Mouse (Mus musculus): ENCODE measurements around the gene Mrpl24. TPM values are rescaled to one million over a fixed set of nuclear protein-coding genes. Genes with fewer than 3 reads are reported as not detected.
A peak's percentile ranks its signal among the peaks of the same experiment; 100 is the strongest.
"Not testable (repeated sequence)": the region's sequence is repeated elsewhere in the genome, so short reads cannot be mapped to it uniquely, and the experiment has no call there.

Gene Mrpl24
- polyA plus RNA-seq (2016; fragmentation: Nextera tagmentation; extraction: Ambion mirVana): 71.4 and 72.9 TPM in 2 replicates

DNA sequence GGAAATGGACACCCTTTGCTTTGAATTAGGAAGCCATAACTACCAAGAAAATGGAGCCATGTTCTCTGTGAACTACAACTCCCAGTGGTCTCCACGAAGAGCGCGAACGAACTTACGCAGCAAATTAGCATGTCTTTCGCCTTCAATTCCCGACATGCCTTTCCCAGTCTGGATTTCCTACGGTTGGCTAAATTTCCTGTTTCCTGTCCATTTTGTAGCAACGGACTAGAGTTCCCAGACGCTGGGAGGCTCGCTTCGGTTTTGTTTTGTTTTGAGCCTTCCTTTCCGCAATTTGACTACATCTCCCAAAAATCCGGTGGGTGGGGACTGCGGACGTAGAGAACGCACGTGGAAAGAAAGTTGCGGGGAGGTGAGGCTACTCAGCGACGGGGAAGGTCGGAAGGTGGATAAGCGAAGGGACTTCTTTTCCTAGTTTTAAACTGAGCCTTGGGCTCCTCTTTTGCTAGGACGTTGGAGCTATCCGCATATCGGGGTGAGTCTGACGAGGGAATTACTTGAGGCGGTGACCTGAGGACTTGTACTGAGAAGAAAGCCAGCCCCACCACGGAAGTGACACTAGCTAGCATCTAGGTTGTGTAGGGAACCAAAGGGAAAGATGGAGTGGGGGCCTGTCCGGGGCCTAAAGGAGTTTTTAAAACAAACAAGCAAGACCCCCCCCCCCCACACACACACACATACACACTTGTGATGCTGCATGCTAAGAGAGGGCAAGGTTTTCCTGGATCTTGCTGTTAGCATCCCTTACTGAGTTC lies at the start of gene Mrpl24:
Gene Mrpl24 (plus strand): TSS at position 171 of the 773 bp plus-strand sequence.
- H3K9ac ChIP-seq: peak within 1 kb of the TSS; percentile 67
- peaks cover 57% of the 10 kb centered on the region for H3K36me3 ChIP-seq
- peak; percentile 72 for ATAC-seq (ENCODE audit: insufficient number of reproducible peaks, insufficient read depth, low FRiP score, low TSS enrichment)
- H3K27me3 ChIP-seq: no peaks in the 10 kb centered on the region
- H3K4me2 ChIP-seq (replicated peaks): peak within 1 kb of the TSS; percentile 63
- WGBS: under 1% methylated on average over 30 of the region's 30 CpGs
- H3K4me1 ChIP-seq: 0 out of 2 replicates have a peak, but pooled peaks cover 10% of the 10 kb centered on the region
- H3K27ac ChIP-seq: peak within 1 kb of the TSS; percentile 87
- no peaks in the 10 kb centered on the region for H3K9me3 ChIP-seq
- H3K4me3 ChIP-seq: peak within 1 kb of the TSS; percentile 65

DNA sequence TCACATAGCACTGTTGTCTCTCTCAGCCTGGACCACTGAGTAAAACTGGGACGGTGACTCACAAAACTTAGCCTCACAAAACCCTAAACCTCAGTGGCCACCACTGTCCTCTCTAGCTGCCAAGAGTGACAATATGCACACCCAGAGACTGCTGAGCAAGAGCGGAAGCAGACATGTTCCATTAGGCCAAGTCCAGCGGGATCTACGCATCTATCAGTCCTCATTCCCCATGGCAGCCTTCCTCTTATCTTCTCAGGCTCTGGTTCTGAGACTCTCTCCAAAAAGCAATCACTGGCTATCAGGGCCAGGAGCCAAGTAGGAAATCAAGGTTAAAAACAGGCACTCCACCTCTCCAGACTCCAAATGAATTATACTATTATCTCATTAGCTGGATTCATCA lies 41.6 kb upstream of the Mrpl24 start:
- H3K36me3 ChIP-seq: peaks cover 25% of the 10 kb centered on the region
- no peak overlapping the region for H3K4me2 ChIP-seq (replicated peaks)
- no peaks in the 10 kb centered on the region for H3K9me3 ChIP-seq
- no peaks in the 10 kb centered on the region for H3K27me3 ChIP-seq
- ATAC-seq (ENCODE audit: insufficient number of reproducible peaks, insufficient read depth, low FRiP score, low TSS enrichment): no peak
- no peak overlapping the region for H3K27ac ChIP-seq
- no peak overlapping the region for H3K4me3 ChIP-seq
- WGBS: 96% methylated on average over 4 of the region's 4 CpGs
- H3K9ac ChIP-seq: no peak overlapping the region
- H3K4me1 ChIP-seq: no peaks in the 10 kb centered on the region

DNA sequence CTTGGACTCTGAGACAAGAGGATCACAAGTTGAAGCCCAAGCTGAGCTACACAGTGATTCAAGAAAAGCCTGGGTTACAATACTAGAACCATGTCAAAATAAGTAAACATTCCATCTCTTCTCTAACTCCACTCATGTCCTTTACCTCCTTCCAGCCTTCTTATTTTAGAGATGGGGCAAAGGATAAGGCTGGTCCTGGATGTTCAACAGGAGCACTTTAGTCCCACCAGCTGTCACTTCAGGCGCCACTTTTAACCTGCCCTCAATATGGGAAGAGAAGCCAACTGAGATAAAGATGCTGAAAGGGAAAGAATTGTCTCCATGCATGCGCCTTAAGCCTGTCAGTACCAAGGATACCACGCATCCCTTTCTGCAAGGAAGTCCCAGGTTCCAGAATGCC lies 35.0 kb upstream of the Mrpl24 start:
- H3K4me1 ChIP-seq: peaks cover 13% of the 10 kb centered on the region
- H3K4me2 ChIP-seq (replicated peaks): peak overlapping the region; percentile 83
- ATAC-seq (ENCODE audit: insufficient number of reproducible peaks, insufficient read depth, low FRiP score, low TSS enrichment): no peak
- H3K27ac ChIP-seq: peak overlapping the region; percentile 91; the same call in 1 of the 2 replicates
- no peaks in the 10 kb centered on the region for H3K27me3 ChIP-seq
- H3K4me3 ChIP-seq: peak overlapping the region; percentile 100
- peak overlapping the region; percentile 98 for H3K9ac ChIP-seq
- no peaks in the 10 kb centered on the region for H3K9me3 ChIP-seq
- 0% methylated on average over 3 of the region's 3 CpGs for WGBS
- peaks cover 10% of the 10 kb centered on the region for H3K36me3 ChIP-seq

DNA sequence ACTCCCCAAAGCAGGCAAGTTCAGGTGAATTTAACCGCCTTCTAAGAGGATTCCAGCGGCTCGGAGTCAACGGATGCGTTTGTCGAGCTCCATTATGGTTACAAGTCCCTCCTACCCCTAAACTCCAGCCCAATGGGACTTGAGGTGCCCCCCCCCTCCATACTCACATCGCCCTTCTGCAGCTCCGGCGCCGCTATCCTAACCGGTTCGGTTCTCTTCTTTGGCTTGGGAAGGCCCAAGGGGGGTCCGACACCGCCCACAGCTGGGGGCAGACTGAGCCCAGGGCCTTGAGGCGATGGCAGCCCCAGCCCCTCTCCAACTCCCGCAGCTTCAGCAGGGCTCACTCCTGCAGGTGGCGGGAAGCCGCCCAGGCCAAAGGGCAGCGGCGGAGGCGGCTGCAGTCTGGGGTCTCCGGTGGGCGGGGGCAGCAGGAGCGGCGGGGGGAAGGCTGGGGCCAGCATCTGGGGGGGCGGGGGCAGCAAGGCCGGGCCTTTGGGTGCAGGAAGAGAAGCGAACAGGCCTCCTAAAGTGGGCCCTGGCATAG lies 34.5 kb upstream of the Mrpl24 start:
- H3K27me3 ChIP-seq: no peaks in the 10 kb centered on the region
- no peaks in the 10 kb centered on the region for H3K9me3 ChIP-seq
- H3K4me1 ChIP-seq: peaks cover 13% of the 10 kb centered on the region
- H3K4me3 ChIP-seq: peak overlapping the region; percentile 100
- ATAC-seq (ENCODE audit: insufficient number of reproducible peaks, insufficient read depth, low FRiP score, low TSS enrichment): peak; percentile 6
- peaks cover 10% of the 10 kb centered on the region for H3K36me3 ChIP-seq
- peak overlapping the region; percentile 83 for H3K4me2 ChIP-seq (replicated peaks)
- peak overlapping the region; percentile 98 for H3K9ac ChIP-seq
- under 1% methylated on average over 28 of the region's 28 CpGs for WGBS
- H3K27ac ChIP-seq: peak overlapping the region; percentile 91

DNA sequence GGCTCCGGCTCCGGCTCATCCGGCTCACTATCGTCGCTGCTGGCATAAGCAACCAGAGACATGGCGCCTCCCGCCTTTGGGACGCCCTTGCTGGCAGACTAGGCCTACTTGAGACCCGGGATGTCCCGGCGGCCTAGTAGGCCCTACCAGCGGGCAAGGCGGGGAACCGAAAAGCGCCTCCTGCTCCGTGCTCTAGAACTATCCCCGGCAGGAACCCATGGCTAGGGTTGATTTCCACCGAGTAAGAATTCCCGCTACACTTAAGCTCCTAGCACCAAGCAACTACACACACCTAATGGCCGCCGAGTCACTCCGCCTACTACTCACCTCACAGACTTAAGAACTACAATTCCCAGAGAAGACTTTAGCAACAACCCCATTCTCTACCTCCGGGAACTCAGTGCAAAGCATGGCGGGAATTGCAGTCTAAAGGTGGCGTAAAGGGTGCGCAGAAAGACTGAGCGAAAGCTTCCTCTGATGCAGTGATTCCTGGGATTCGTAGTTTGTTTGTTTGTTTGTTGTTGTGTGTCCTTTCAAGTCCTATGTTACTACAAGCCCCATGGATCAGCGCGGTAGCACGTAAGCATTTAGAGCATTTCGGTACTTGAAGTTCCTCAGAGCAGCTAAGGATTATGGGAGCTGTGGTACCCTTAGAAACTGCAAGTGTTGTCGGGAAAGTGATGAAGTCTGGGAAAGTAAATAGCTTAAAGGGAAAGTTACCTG lies 33.9 kb upstream of the Mrpl24 start, which contains the start of gene Prcc:
Gene Prcc (minus strand): TSS at position 328 of the 723 bp plus-strand sequence.
- no peaks in the 10 kb centered on the region for H3K9me3 ChIP-seq
- H3K27ac ChIP-seq: peak within 1 kb of the TSS; percentile 91
- H3K27me3 ChIP-seq: no peaks in the 10 kb centered on the region
- H3K9ac ChIP-seq: peak within 1 kb of the TSS; percentile 98
- H3K36me3 ChIP-seq: peaks cover 5% of the 10 kb centered on the region
- H3K4me1 ChIP-seq: peaks cover 13% of the 10 kb centered on the region
- under 1% methylated on average over 33 of the region's 33 CpGs for WGBS
- H3K4me3 ChIP-seq: peak within 1 kb of the TSS; percentile 100
- ATAC-seq (ENCODE audit: insufficient number of reproducible peaks, insufficient read depth, low FRiP score, low TSS enrichment): peak; percentile 97
- peak within 1 kb of the TSS; percentile 83 for H3K4me2 ChIP-seq (replicated peaks)

DNA sequence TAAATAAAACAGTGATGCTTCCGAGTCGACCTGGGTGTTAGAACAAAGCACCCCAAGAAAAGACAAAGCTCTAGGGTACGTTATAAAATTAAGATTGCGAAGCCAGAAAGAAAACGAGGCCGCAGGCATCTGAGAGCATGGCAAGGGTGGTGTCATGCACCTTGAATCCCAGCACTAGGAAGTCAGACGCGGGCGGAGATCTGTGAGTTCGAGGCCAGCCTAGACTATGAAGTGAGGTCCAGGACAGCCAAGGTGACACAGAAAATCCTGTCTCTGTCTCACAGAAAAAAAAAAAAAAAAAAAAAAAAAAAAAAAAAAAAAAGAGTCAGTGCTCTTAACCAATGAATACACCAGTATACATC lies 33.3 kb upstream of the Mrpl24 start:
- H3K4me1 ChIP-seq: peaks cover 13% of the 10 kb centered on the region
- peak overlapping the region; percentile 100 for H3K4me3 ChIP-seq
- H3K4me2 ChIP-seq (replicated peaks): peak overlapping the region; percentile 38
- no peaks in the 10 kb centered on the region for H3K27me3 ChIP-seq
- no peak; the same call in 1 of the 2 replicates for ATAC-seq (ENCODE audit: insufficient number of reproducible peaks, insufficient read depth, low FRiP score, low TSS enrichment)
- H3K9ac ChIP-seq: no peak overlapping the region
- no peaks in the 10 kb centered on the region for H3K9me3 ChIP-seq
- no peaks in the 10 kb centered on the region for H3K36me3 ChIP-seq
- WGBS: 17% methylated on average over 10 of the region's 10 CpGs
- no peak overlapping the region for H3K27ac ChIP-seq

DNA sequence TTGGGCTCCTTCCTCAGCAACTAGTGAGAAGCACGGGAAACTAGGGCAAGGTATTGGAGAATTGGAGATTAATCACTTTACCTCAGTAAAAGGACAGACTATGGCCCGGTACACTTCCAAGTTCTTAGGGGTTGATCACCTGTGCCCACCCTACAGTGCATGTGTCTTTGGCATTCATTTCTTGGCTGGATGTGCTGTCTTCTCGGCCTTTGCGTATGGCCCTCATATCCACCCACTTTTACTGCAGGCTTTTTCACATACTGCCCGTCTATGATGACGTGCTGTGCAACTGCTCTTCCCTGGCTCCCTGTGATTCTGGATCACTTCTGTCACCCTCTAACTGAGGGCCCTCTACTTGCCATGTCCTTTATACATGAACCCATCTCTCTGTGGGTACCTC lies 32.9 kb upstream of the Mrpl24 start:
- no peak overlapping the region for H3K27ac ChIP-seq
- H3K4me1 ChIP-seq: peaks cover 13% of the 10 kb centered on the region
- no peaks in the 10 kb centered on the region for H3K36me3 ChIP-seq
- no peak for ATAC-seq (ENCODE audit: insufficient number of reproducible peaks, insufficient read depth, low FRiP score, low TSS enrichment)
- peak overlapping the region; percentile 38 for H3K4me2 ChIP-seq (replicated peaks)
- 87% methylated on average over 6 of the region's 6 CpGs for WGBS
- no peaks in the 10 kb centered on the region for H3K27me3 ChIP-seq
- H3K9ac ChIP-seq: no peak overlapping the region
- H3K4me3 ChIP-seq: peak overlapping the region; percentile 100; the same call in 1 of the 2 replicates
- no peaks in the 10 kb centered on the region for H3K9me3 ChIP-seq

DNA sequence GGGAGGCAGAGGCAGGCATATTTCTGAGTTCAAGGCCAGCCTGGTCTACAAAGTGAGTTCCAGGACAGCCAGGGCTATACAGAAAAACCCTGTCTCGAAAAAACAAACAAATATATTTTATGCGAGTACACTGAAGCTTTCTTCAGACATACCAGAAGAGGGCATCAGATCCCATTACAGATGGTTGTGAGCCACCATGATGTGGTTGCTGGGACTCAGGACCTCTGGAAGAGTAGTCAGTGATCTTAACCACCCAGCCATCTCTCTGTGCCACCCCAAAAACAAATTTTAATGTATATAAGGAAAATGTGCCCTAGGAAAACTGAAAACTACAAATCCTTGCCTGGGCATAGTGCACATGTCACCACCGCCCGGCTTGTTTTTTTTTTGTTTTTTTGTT lies 31.9 kb upstream of the Mrpl24 start:
- H3K4me1 ChIP-seq: peaks cover 13% of the 10 kb centered on the region
- not testable (repeated sequence) for H3K27me3 ChIP-seq; H3K4me3 ChIP-seq; ATAC-seq (ENCODE audit: insufficient number of reproducible peaks, insufficient read depth, low FRiP score, low TSS enrichment); H3K9me3 ChIP-seq; H3K27ac ChIP-seq; H3K4me2 ChIP-seq (replicated peaks); H3K36me3 ChIP-seq; H3K9ac ChIP-seq
- 79% methylated on average over 4 of the region's 4 CpGs for WGBS

DNA sequence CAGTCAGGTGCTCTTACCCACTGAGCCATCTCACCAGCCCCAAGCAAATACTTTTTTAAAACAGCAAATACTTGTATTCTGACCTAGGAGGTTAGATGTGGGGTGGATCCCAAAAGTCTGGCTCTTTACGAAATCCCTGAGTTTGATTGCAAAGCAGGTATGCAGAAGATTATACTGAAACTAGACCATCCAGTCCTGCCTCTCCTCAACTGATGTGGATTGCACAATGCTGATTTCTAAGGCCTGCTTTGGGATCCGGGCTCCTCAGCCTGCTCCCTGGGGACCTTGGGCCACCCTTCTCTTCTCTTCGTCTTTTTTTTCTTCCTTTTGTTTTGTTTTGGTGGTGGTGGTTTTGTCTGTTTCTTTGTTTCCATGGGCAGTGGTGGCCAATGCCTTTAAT lies 27.8 kb upstream of the Mrpl24 start:
- Histone ChIP-seq H3K4me3 (no peak overlapping the region), H3K4me2 (replicated peaks) (no peak overlapping the region), H3K27ac (no peak overlapping the region), H3K9me3 (no peaks in the 10 kb centered on the region), H3K36me3 (no peaks in the 10 kb centered on the region), H3K4me1 (no peaks in the 10 kb centered on the region), H3K9ac (no peak overlapping the region), H3K27me3 (no peaks in the 10 kb centered on the region)
- no peak for ATAC-seq (ENCODE audit: insufficient number of reproducible peaks, insufficient read depth, low FRiP score, low TSS enrichment)
- WGBS: 47% methylated on average over 3 of the region's 3 CpGs

DNA sequence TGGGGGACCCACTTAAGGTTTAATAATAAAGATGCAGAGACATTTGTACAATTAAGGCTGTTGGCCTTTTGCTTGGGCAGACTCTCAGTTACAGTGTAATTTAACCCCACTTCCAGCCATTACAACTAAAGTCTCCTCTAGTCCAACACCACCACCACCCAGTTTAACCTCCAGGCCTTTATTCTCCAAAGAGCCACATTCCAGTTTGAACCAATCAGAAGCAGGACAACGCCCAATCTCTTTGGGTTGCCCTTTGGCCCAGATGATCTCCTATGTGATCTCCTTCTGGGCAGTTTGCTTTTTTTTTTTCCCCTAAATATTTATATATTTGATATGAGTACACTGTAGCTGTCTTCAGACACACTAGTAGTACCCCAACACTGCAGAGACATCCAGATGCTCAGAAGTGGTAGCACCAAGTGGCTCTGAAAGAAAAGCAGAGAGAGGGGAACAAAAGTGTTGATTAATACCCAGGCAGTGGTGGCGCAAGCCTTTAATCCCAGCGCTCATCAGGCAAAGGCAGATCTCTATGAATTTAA lies 25.9 kb upstream of the Mrpl24 start:
- Histone ChIP-seq H3K4me1 (no peaks in the 10 kb centered on the region), H3K4me3 (no peak overlapping the region), H3K4me2 (replicated peaks) (no peak overlapping the region), H3K9me3 (no peaks in the 10 kb centered on the region), H3K9ac (no peak overlapping the region), H3K36me3 (no peaks in the 10 kb centered on the region), H3K27me3 (no peaks in the 10 kb centered on the region), H3K27ac (no peak overlapping the region)
- 71% methylated on average over 3 of the region's 3 CpGs for WGBS
- ATAC-seq (ENCODE audit: insufficient number of reproducible peaks, insufficient read depth, low FRiP score, low TSS enrichment): no peak

DNA sequence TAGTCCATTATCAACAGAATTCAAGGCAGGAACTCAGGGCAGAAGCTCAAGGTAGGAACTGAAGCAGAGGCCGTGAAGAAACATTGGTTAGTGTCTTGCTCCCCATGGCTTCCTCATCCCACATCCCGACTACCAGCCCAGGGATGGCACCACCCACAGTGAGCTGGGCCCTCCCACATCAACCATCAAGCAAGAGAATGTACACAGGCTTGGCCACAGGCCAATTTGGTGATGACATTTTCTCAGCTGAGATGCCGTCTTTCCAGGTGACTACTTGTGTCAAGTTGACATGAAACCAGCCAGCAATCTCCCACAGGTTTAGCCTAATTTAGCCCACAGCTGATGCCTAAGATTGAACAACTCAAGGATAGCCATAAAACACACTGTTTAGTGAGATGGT lies 20.0 kb upstream of the Mrpl24 start:
- Histone ChIP-seq H3K4me1 (no peaks in the 10 kb centered on the region), H3K4me3 (no peak overlapping the region), H3K9ac (no peak overlapping the region), H3K9me3 (no peaks in the 10 kb centered on the region), H3K36me3 (no peaks in the 10 kb centered on the region), H3K4me2 (replicated peaks) (no peak overlapping the region), H3K27me3 (no peaks in the 10 kb centered on the region), H3K27ac (no peak overlapping the region)
- ATAC-seq (ENCODE audit: insufficient number of reproducible peaks, insufficient read depth, low FRiP score, low TSS enrichment): no peak
- WGBS: 74% methylated on average over 3 of the region's 3 CpGs
